Mouse (Mus musculus) right cerebral cortex, postnatal 25 days (tissue): ENCODE measurements around the gene Gprc5c.

Source experiments
- DNase-seq: peaks from one replicate; pipeline ENCODE4 v3.0.0; 2022

Gene Gprc5c

GRCm38 (mm10) chr11:114843818-114844463 lies 7.0 kb upstream of the Gprc5c start:
- DNase-seq: no peak

- DNase-seq: no peak
These were observed 6.3 kb upstream of the Gprc5c start for GRCm38 (mm10) chr11:114844464-114845220.

- no peak for DNase-seq
These were observed 4.6 kb upstream of the Gprc5c start for GRCm38 (mm10) chr11:114846336-114846735.

GRCm38 (mm10) chr11:114847008-114847407 lies 3.9 kb upstream of the Gprc5c start:
- no peak for DNase-seq

GRCm38 (mm10) chr11:114849572-114849971 lies 1.4 kb upstream of the Gprc5c start:
- DNase-seq: no peak

- DNase-seq: no peak
These were observed 893 bp upstream of the Gprc5c start for GRCm38 (mm10) chr11:114850066-114850451.

- DNase-seq: peak; percentile 23
These were observed 286 bp downstream of the Gprc5c start for GRCm38 (mm10) chr11:114851269-114851607.

GRCm38 (mm10) chr11:114851608-114852310 lies 807 bp downstream of the Gprc5c start:
- DNase-seq: no peak

GRCm38 (mm10) chr11:114852311-114853173 lies 1.6 kb downstream of the Gprc5c start:
- DNase-seq: no peak

- DNase-seq: no peak
These were observed 2.4 kb downstream of the Gprc5c start for GRCm38 (mm10) chr11:114853174-114853838.

GRCm38 (mm10) chr11:114854581-114854980 lies 3.6 kb downstream of the Gprc5c start:
- DNase-seq: no peak

- no peak for DNase-seq
These were observed 5.2 kb downstream of the Gprc5c start for GRCm38 (mm10) chr11:114856125-114856524.

- DNase-seq: no peak
These were observed 7.7 kb downstream of the Gprc5c start for GRCm38 (mm10) chr11:114858641-114859040.

- DNase-seq: no peak
These were observed 10.1 kb downstream of the Gprc5c start for GRCm38 (mm10) chr11:114861057-114861456.

- no peak for DNase-seq
These were observed 11.7 kb downstream of the Gprc5c start for GRCm38 (mm10) chr11:114862687-114863086.

GRCm38 (mm10) chr11:114863918-114864420 lies 13.0 kb downstream of the Gprc5c start:
- DNase-seq: no peak

GRCm38 (mm10) chr11:114865999-114866398 lies 15.0 kb downstream of the Gprc5c start:
- DNase-seq: no peak

GRCm38 (mm10) chr11:114866486-114867360 lies 15.8 kb downstream of the Gprc5c start:
- no peak for DNase-seq

GRCm38 (mm10) chr11:114867361-114868235 lies 16.6 kb downstream of the Gprc5c start:
- DNase-seq: no peak

GRCm38 (mm10) chr11:114868280-114868679 lies 17.3 kb downstream of the Gprc5c start:
- no peak for DNase-seq
